Mouse (Mus musculus) CH12.LX (cell line): ENCODE measurements around the gene Yaf2.

Source experiments
- CHD1 ChIP-seq: IDR thresholded peaks from 2 replicates; pipeline ENCODE4 v1.6.1; 2012; ENCODE audit warnings: low read depth, low read length, improper control_type of control experiment, inconsistent platforms
- ELF1 ChIP-seq: IDR thresholded peaks from 2 replicates; pipeline ENCODE4 v1.6.1; 2014; ENCODE audit warnings: low read depth, mild to moderate bottlenecking, inconsistent platforms, low read length, improper control_type of control experiment
- HCFC1 ChIP-seq: IDR thresholded peaks from 2 replicates; pipeline ENCODE4 v1.6.1; 2012; ENCODE audit warnings: low read depth, mild to moderate bottlenecking, inconsistent platforms, low read length, improper control_type of control experiment
- MAFK ChIP-seq: IDR thresholded peaks from 2 replicates; pipeline ENCODE4 v1.6.1; 2011; ENCODE audit warnings: low read length, improper control_type of control experiment; ENCODE audit not compliant: insufficient replicate concordance
- MAX ChIP-seq: IDR thresholded peaks from 2 replicates; pipeline ENCODE4 v1.6.1; 2011; ENCODE audit warnings: low read length, improper control_type of control experiment

- TF ChIP-seq HCFC1 (no peak), CHD1 (no peak), ELF1 (no peak), MAFK (no peak), MAX (no peak)
These were observed 39.0 kb upstream of the Yaf2 start for GRCm38 (mm10) chr15:93375696-93376095.
